Mouse (Mus musculus): ENCODE measurements at regions not wholly inside any gene's neighbourhood (a gene's known extent, or its start where the extent isn't known, plus 50 kb on each side); places are given as distances from the start of the nearest gene placed in this dataset.
A peak's percentile ranks its signal among the peaks of the same experiment; 100 is the strongest.

DNA sequence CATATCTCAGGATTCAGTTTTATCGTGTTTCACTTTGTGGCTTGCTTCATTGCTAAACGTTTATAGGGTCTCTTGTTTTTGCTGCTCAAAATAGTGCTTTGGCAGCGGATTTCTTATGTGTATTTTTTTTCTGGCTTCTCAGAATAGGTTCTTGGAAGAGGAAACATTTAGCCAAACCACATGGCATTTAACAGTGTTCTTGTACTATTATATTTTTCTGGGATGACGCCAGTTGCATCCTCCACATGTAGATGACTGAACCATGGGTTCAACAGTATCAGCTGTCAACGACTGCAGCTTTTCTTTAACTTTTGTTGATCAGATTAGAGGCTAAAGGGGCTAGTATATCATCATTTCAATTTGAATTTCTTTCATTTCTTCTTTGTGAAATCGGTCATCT, 472.3 kb upstream of the Btbd3 start:
- Histone ChIP-seq H3K27ac (replicated peaks) (no peak overlapping the region), H3K4me1 (no peaks in the 10 kb centered on the region), H3K9me3 (no peaks in the 10 kb centered on the region), H3K27me3 (replicated peaks; ENCODE audit: low read depth, poor library complexity, severe bottlenecking) (no peaks in the 10 kb centered on the region), H3K36me3 (replicated peaks) (no peaks in the 10 kb centered on the region), H3K4me3 (no peak overlapping the region)
- 89% methylated on average over 6 of the region's 6 CpGs for WGBS
- no peak for DNase-seq (ENCODE audit: low spot score)

- Histone ChIP-seq H3K4me1 (no peaks in the 10 kb centered on the region), H3K27ac (replicated peaks) (no peak overlapping the region), H3K4me3 (no peak overlapping the region), H3K27me3 (replicated peaks; ENCODE audit: low read depth, poor library complexity, severe bottlenecking) (no peaks in the 10 kb centered on the region), H3K36me3 (replicated peaks) (no peaks in the 10 kb centered on the region), H3K9me3 (no peaks in the 10 kb centered on the region)
- no peak for DNase-seq (ENCODE audit: low spot score)
- 90% methylated on average over 3 of the region's 3 CpGs for WGBS
Measured at GRCm38 (mm10) chr2:137777430-137777829, 478.9 kb upstream of the Btbd3 start.

DNA sequence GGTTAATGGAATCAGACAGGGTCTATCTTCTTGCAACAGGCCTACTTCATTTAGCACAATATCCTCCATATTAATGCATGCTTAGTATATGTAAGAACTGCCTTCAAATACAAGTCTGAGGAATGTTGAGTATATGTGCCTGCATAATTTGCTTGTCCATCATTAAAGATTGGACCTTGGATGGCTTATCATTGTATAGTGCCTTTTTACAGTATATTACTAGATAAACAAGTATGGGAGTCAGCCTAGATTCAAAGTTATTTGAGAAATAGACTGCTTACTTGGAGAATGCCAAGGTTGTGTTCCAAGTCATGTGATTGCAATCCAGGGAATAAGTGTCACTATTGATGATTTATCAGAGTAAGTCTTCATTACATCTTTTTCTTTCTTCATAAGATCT, 491.6 kb upstream of the Btbd3 start:
- H3K4me1 ChIP-seq: no peaks in the 10 kb centered on the region
- no peaks in the 10 kb centered on the region for H3K27me3 ChIP-seq (replicated peaks; ENCODE audit: low read depth, poor library complexity, severe bottlenecking)
- DNase-seq (ENCODE audit: low spot score): no peak
- H3K27ac ChIP-seq (replicated peaks): no peak overlapping the region
- no peak overlapping the region for H3K4me3 ChIP-seq
- H3K9me3 ChIP-seq: no peaks in the 10 kb centered on the region
- H3K36me3 ChIP-seq (replicated peaks): no peaks in the 10 kb centered on the region

DNA sequence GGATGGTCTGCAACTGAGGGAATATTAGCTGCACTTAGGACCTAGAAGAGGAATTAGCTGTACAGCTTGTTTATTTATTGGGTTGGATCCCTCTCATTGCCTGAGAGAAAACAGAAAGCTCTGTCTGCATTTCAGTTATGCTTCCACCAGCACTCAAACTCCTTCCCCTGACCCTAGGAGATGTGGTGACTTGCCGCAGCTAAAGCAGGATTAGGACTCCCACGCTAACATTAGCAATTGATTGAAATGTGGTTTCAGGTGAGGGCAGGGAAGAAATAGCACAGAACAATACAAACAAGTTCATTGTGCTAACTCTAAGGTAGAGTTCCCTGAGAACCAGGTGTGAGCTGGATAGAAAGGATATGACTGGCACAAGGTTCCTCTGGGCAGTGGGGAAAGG, 496.9 kb upstream of the Btbd3 start:
- no peak for DNase-seq (ENCODE audit: low spot score)
- 78% methylated on average over 2 of the region's 2 CpGs for WGBS
- Histone ChIP-seq H3K4me3 (no peak overlapping the region), H3K9me3 (no peaks in the 10 kb centered on the region), H3K27ac (replicated peaks) (no peak overlapping the region), H3K36me3 (replicated peaks) (no peaks in the 10 kb centered on the region), H3K4me1 (peaks cover 15% of the 10 kb centered on the region), H3K27me3 (replicated peaks; ENCODE audit: low read depth, poor library complexity, severe bottlenecking) (no peaks in the 10 kb centered on the region)

DNA sequence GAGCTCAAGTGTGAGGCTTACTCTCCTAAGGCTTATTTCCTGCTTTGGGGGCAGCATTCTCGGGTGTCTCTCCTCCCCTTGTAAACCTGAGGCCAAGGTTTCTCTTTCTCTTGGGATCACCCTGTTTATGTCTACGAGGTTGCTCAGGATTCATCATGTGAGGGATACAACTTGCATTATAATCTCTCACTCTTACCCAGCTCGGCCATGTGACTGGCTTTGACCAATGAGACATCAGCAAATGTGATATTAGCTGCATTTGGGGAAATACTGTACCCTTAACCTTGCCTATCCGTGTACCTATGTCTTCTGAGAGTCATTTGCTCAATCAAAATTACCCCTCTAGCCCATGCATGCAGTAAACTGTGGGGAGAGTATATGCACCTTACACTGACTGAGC, 498.0 kb upstream of the Btbd3 start:
- Histone ChIP-seq H3K27ac (replicated peaks) (no peak overlapping the region), H3K9me3 (no peaks in the 10 kb centered on the region), H3K4me1 (peaks cover 15% of the 10 kb centered on the region), H3K27me3 (replicated peaks; ENCODE audit: low read depth, poor library complexity, severe bottlenecking) (no peaks in the 10 kb centered on the region), H3K36me3 (replicated peaks) (no peaks in the 10 kb centered on the region), H3K4me3 (no peak overlapping the region)
- no peak for DNase-seq (ENCODE audit: low spot score)
- 74% methylated on average over 4 of the region's 4 CpGs for WGBS

- H3K9me3 ChIP-seq: no peaks in the 10 kb centered on the region
- H3K27ac ChIP-seq (replicated peaks): no peak overlapping the region; the same call in 1 of the 2 replicates
- H3K27me3 ChIP-seq (replicated peaks; ENCODE audit: low read depth, poor library complexity, severe bottlenecking): no peaks in the 10 kb centered on the region
- H3K4me3 ChIP-seq: no peak overlapping the region
- peaks cover 15% of the 10 kb centered on the region for H3K4me1 ChIP-seq
- WGBS: 55% methylated on average over 13 of the region's 13 CpGs
- H3K36me3 ChIP-seq (replicated peaks): no peaks in the 10 kb centered on the region
- no peak for DNase-seq (ENCODE audit: low spot score)
Measured at GRCm38 (mm10) chr2:137757231-137758212, 498.8 kb upstream of the Btbd3 start.

- Histone ChIP-seq H3K36me3 (replicated peaks) (no peaks in the 10 kb centered on the region), H3K9me3 (no peaks in the 10 kb centered on the region), H3K4me1 (peaks cover 15% of the 10 kb centered on the region), H3K27me3 (replicated peaks; ENCODE audit: low read depth, poor library complexity, severe bottlenecking) (no peaks in the 10 kb centered on the region), H3K27ac (replicated peaks) (peak overlapping the region; percentile 2; the same call in 1 of the 2 replicates), H3K4me3 (no peak overlapping the region)
- DNase-seq (ENCODE audit: low spot score): peak; percentile 16
- 8% methylated on average over 3 of the region's 3 CpGs for WGBS
Measured at GRCm38 (mm10) chr2:137756220-137756619, 500.1 kb upstream of the Btbd3 start.

GRCm38 (mm10) chr2:137754481-137754880, 501.9 kb upstream of the Btbd3 start:
- H3K27ac ChIP-seq (replicated peaks): no peak overlapping the region
- no peak for DNase-seq (ENCODE audit: low spot score)
- H3K4me3 ChIP-seq: no peak overlapping the region
- peaks cover 15% of the 10 kb centered on the region for H3K4me1 ChIP-seq
- no peaks in the 10 kb centered on the region for H3K36me3 ChIP-seq (replicated peaks)
- 95% methylated on average over 3 of the region's 3 CpGs for WGBS
- no peaks in the 10 kb centered on the region for H3K9me3 ChIP-seq
- H3K27me3 ChIP-seq (replicated peaks; ENCODE audit: low read depth, poor library complexity, severe bottlenecking): no peaks in the 10 kb centered on the region

DNA sequence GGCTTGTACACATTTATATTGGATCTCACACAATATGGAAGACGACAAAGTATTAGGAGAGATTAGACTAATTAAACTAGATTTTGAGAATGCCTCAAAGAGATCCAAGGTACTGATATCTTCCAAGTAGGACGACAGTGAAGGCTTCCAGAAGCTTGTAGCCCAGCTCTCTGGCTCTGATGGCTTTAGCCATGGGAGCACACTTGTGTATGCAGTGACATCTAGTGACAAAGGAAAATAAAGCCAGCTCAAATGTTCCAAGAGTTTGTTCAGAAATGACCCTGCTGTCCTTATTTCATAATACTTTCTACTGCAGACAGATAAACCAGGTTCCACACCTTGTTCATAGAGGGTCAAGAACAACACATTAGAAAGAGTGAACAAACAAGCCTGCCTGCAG, 524.0 kb upstream of the Btbd3 start:
- Histone ChIP-seq H3K4me1 (peaks cover 23% of the 10 kb centered on the region), H3K9me3 (no peaks in the 10 kb centered on the region), H3K27ac (replicated peaks) (no peak overlapping the region), H3K27me3 (replicated peaks; ENCODE audit: low read depth, poor library complexity, severe bottlenecking) (peaks cover 12% of the 10 kb centered on the region; the same call in 1 of the 2 replicates), H3K4me3 (no peak overlapping the region), H3K36me3 (replicated peaks) (no peaks in the 10 kb centered on the region)
- 14% methylated on average over 2 of the region's 2 CpGs for WGBS
- no peak for DNase-seq (ENCODE audit: low spot score)

DNA sequence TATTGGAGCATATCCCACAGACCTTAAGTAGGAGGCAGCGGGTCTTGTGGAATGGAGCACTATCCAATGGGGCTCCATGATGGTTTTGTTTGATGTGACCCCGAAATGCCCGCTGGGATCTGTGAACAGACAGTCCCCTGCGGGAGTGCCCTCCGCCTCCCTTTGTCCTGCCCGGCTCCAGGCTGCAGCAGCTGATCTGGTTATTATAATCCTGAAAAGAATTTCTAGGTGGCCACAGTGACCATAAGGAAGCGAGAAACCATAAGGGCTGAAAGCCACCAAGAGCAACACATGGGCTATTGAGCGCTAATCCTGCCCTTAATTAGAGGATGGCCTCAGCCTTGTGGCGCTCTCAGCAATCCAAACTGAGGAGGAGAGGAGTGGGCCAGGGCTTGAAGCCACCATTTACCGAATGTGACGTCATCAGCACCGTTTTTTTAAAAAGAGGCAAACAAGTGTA, 525.9 kb upstream of the Btbd3 start:
- no peak overlapping the region for H3K27ac ChIP-seq (replicated peaks)
- WGBS: 62% methylated on average over 12 of the region's 12 CpGs
- no peaks in the 10 kb centered on the region for H3K36me3 ChIP-seq (replicated peaks)
- no peaks in the 10 kb centered on the region for H3K9me3 ChIP-seq
- H3K4me3 ChIP-seq: no peak overlapping the region
- peak; percentile 32 for DNase-seq (ENCODE audit: low spot score)
- H3K4me1 ChIP-seq: peaks cover 23% of the 10 kb centered on the region
- H3K27me3 ChIP-seq (replicated peaks; ENCODE audit: low read depth, poor library complexity, severe bottlenecking): peaks cover 12% of the 10 kb centered on the region; the same call in 1 of the 2 replicates

GRCm38 (mm10) chr2:137729871-137730270, 526.5 kb upstream of the Btbd3 start:
- no peak overlapping the region for H3K4me3 ChIP-seq
- DNase-seq (ENCODE audit: low spot score): no peak
- 68% methylated on average over 6 of the region's 6 CpGs for WGBS
- peaks cover 23% of the 10 kb centered on the region for H3K4me1 ChIP-seq
- H3K27me3 ChIP-seq (replicated peaks; ENCODE audit: low read depth, poor library complexity, severe bottlenecking): peaks cover 12% of the 10 kb centered on the region; the same call in 1 of the 2 replicates
- H3K27ac ChIP-seq (replicated peaks): no peak overlapping the region
- H3K36me3 ChIP-seq (replicated peaks): no peaks in the 10 kb centered on the region
- H3K9me3 ChIP-seq: no peaks in the 10 kb centered on the region

DNA sequence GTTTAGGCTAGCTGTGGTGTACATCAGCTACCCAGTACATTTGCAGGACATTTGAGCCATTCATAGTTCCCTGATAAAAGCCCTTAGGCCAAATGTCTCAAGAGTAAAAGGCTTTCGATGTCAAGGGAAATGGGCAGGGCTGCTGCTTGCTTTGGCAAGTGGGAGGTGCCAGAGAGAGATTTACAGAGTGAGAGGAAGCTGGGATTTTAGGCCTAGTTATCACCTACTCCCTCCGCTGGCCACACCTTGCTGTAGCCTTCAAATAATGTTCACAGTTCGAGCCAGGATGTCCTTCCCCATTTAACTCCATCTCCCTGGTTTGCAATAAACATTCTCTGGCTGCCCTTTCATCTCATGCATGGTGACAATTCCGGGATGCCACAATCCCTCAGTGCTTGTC, 527.2 kb upstream of the Btbd3 start:
- Histone ChIP-seq H3K4me1 (peaks cover 23% of the 10 kb centered on the region), H3K36me3 (replicated peaks) (no peaks in the 10 kb centered on the region), H3K27me3 (replicated peaks; ENCODE audit: low read depth, poor library complexity, severe bottlenecking) (peaks cover 12% of the 10 kb centered on the region; the same call in 1 of the 2 replicates), H3K9me3 (no peaks in the 10 kb centered on the region), H3K27ac (replicated peaks) (no peak overlapping the region), H3K4me3 (no peak overlapping the region)
- 44% methylated on average over 4 of the region's 4 CpGs for WGBS
- DNase-seq (ENCODE audit: low spot score): no peak

DNA sequence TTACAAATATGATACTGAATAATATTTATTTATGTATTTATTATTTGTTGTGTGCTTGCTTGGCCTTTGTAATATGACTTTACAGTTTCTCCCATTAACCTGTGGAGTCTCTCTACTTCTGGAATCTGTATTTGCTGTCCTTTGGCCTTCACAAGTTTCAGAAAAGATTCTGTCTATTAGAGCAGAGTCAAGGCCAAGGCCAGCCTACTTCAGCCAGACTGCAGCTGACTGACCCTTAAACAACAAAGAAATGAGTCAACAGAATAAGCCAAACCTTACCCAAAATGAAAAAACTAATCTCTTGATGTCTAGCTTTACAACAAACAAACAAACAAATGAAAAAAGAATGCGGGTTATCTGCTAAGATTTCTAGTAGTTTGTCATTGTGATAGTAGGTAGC, 532.7 kb upstream of the Btbd3 start:
- 97% methylated on average over 1 of the region's 1 CpGs for WGBS
- Histone ChIP-seq H3K36me3 (replicated peaks) (no peaks in the 10 kb centered on the region), H3K27ac (replicated peaks) (no peak overlapping the region), H3K4me3 (no peak overlapping the region), H3K27me3 (replicated peaks; ENCODE audit: low read depth, poor library complexity, severe bottlenecking) (0 out of 2 replicates have a peak, but pooled peaks cover 2% of the 10 kb centered on the region), H3K9me3 (no peaks in the 10 kb centered on the region), H3K4me1 (peaks cover 2% of the 10 kb centered on the region)
- DNase-seq (ENCODE audit: low spot score): no peak
